ENCODE assay signal across 8 mouse cellular contexts in the genomic region with DNA sequence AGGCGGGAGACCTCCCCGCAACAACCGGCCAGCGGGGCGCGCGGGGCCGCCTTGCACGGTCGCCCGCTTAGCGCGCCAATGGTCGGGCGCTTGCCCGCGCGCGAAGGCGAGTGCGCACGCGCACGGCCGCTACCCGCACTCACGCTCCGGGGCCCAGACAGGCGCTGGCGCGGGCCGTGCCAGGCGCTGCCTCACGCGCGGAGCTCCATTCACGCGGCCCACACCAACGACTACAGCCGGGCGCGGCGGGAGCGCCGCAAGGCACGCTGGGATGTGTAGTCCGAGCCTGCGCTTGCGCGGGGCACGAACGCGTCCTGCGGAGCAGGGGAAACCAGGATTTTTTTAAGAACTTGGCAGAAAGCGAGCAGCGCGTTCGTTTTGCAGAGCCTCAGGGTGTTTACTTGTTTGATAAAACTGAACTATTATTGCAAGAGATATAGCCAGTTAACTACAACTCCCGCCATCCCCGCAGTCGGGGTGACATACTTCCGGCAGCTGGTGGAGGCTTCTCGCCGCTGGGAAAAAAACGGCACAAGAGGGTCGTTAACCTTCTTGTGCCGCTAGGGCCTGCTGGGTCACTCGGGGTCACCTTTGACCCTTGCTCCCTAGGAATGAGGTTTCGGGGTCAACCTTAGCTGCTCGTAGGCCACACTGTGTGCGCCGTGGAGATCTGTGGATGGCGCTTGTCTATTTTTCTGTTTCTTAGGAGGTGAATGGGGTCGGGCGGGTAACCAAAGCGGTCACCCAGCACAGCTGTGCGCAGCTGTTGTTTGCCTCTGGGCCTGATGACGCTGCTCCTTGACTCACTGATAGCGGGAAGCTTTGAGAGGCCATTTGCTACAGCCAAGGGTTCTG. TPM values are rescaled to one million over a fixed set of nuclear protein-coding genes. Genes with fewer than 3 reads are reported as not detected.
DNase-seq lines count a peak whose midpoint lies in the region; ATAC-seq lines count a peak whose summit lies in the region.

A gene (minus strand): TSS at position 79 of the 855 bp plus-strand sequence.

- peak within 1 kb of the TSS; percentile 98 for H3K4me2 ChIP-seq in heart, embryonic 13.5 days
- peak within 1 kb of the TSS; percentile 98 for H3K4me2 ChIP-seq in liver, embryonic 12.5 days
- H3K4me2 ChIP-seq in stomach, embryonic 15.5 days, result peak within 1 kb of the TSS; percentile 93

- no peaks in the 10 kb centered on the region for H3K9me3 ChIP-seq in heart, embryonic 13.5 days
- H3K9me3 ChIP-seq in liver, embryonic 12.5 days (replicated peaks), result no peaks in the 10 kb centered on the region
- H3K9me3 ChIP-seq in stomach, embryonic 15.5 days, result no peaks in the 10 kb centered on the region

- H3K27me3 ChIP-seq in heart, embryonic 13.5 days (replicated peaks), result no peaks in the 10 kb centered on the region
- H3K27me3 ChIP-seq in liver, embryonic 12.5 days (replicated peaks), result no peaks in the 10 kb centered on the region
- no peaks in the 10 kb centered on the region for H3K27me3 ChIP-seq in stomach, embryonic 15.5 days (replicated peaks)

- peaks cover 39% of the 10 kb centered on the region for H3K4me1 ChIP-seq in heart, embryonic 13.5 days
- H3K4me1 ChIP-seq in liver, embryonic 12.5 days, result peaks cover 35% of the 10 kb centered on the region
- H3K4me1 ChIP-seq in stomach, embryonic 15.5 days, result 0 out of 2 replicates have a peak, but pooled peaks cover 12% of the 10 kb centered on the region

- H3K9ac ChIP-seq in heart, embryonic 13.5 days, result peak within 1 kb of the TSS; percentile 94
- peak within 1 kb of the TSS; percentile 95 for H3K9ac ChIP-seq in liver, embryonic 12.5 days
- H3K9ac ChIP-seq in stomach, embryonic 15.5 days, result peak within 1 kb of the TSS; percentile 78

- H3K4me3 ChIP-seq in heart, embryonic 13.5 days, result peak within 1 kb of the TSS; percentile 89
- H3K4me3 ChIP-seq in liver, embryonic 12.5 days, result peak within 1 kb of the TSS; percentile 98
- peak within 1 kb of the TSS; percentile 88 for H3K4me3 ChIP-seq in stomach, embryonic 15.5 days (replicated peaks)

- WGBS in heart, embryonic 13.5 days, result under 1% methylated on average over 79 of the region's 79 CpGs
- WGBS in liver, embryonic 12.5 days (ENCODE audit: insufficient replicate concordance), result under 1% methylated on average over 71 of the region's 79 CpGs
- WGBS in stomach, embryonic 15.5 days, result under 1% methylated on average over 79 of the region's 79 CpGs

- H3K36me3 ChIP-seq in heart, embryonic 13.5 days, result peaks cover 9% of the 10 kb centered on the region
- peaks cover 19% of the 10 kb centered on the region for H3K36me3 ChIP-seq in liver, embryonic 12.5 days
- H3K36me3 ChIP-seq in stomach, embryonic 15.5 days, result no peaks in the 10 kb centered on the region

- peak; percentile 92 for ATAC-seq in erythroid progenitor cell, adult 5-6 weeks (replicated peaks; ENCODE audit: low FRiP score, poor library complexity, severe bottlenecking)
- peak; percentile 89 for ATAC-seq in heart, embryonic 13.5 days (ENCODE audit: extremely low read depth, insufficient number of reproducible peaks, low FRiP score, low TSS enrichment)
- ATAC-seq in liver, embryonic 12.5 days, result peak; percentile 91
- ATAC-seq in stomach, embryonic 15.5 days (ENCODE audit: insufficient read depth, low FRiP score, low read depth), result peak; percentile 95

- DNase-seq in CD4-positive helper T cell, adult 2 months (ENCODE audit: low read depth, low spot score), result peak; percentile 88
- peak; percentile 90 for DNase-seq in brain, embryonic 18.5 days (ENCODE audit: low read depth, low spot score)
- DNase-seq in kidney, postnatal 10 days, result peak; percentile 93
- peak; percentile 81 to 82 for DNase-seq in natural killer cell, adult 2 months (ENCODE audit: low spot score in 2 of 2)

- H3K27ac ChIP-seq in heart, embryonic 13.5 days (replicated peaks), result peak within 1 kb of the TSS; percentile 92
- H3K27ac ChIP-seq in liver, embryonic 12.5 days, result peak within 1 kb of the TSS; percentile 90
- H3K27ac ChIP-seq in stomach, embryonic 15.5 days, result peak within 1 kb of the TSS; percentile 94

RNA-seq across cellular contexts. Expression of the gene that starts here (rescaled TPM):
- total RNA-seq in erythroid progenitor cell, adult 5-6 weeks (2015; ENCODE audit: low replicate concordance), result 1.8 and 5.4 TPM in 2 replicates
- total RNA-seq in erythroid progenitor cell, adult 5-6 weeks (2017; ENCODE audit: low replicate concordance), result 1.7 and 6.9 TPM in 2 replicates
- 42.8 and 43.2 TPM in 2 replicates for polyA plus RNA-seq in heart, embryonic 13.5 days (2015; fragmentation: Nextera tagmentation; extraction: Ambion mirVana)
- polyA plus RNA-seq in liver, embryonic 12.5 days (2016; fragmentation: Nextera tagmentation; extraction: Ambion mirVana), result 26.0 and 27.2 TPM in 2 replicates
- polyA plus RNA-seq in stomach, embryonic 15.5 days (2015; fragmentation: Nextera tagmentation; extraction: Ambion mirVana), result 55.5 and 55.8 TPM in 2 replicates

Comparison
In these comparisons a context has a peak if more than half of its experiments do, and no peak if none do; other contexts are left out.
1. Peak in every context shown above with its lines: DNase-seq, ATAC-seq, H3K4me3 ChIP-seq and H3K27ac ChIP-seq.